Mouse (Mus musculus): ENCODE data around the gene Fcrl6.

GRCm38 (mm10) chr1:172650519-172651287, 48.4 kb upstream of the Fcrl6 start:
- TF ChIP-seq ZNF384 (IDR thresholded peaks at IDR 0.05; ENCODE audit: low read depth, low read length) (no peak), HCFC1 (IDR thresholded peaks at IDR 0.05; ENCODE audit: borderline replicate concordance, insufficient read depth, low read length) (no peak), MAFK (IDR thresholded peaks at IDR 0.05; ENCODE audit: insufficient read depth, low read depth, low read length) (no peak), ZC3H11A (IDR thresholded peaks at IDR 0.05; ENCODE audit: borderline replicate concordance, low read depth, low read length) (no peak), CHD2 (IDR thresholded peaks at IDR 0.05; ENCODE audit: low read depth, low read length) (no peak)

All from ES-E14 (cell line).